Mouse (Mus musculus): ENCODE data around the gene Mtmr1. TPM values are rescaled to one million over a fixed set of nuclear protein-coding genes. Genes with fewer than 3 reads are reported as not detected.

Mtmr1 gene
- polyA plus RNA-seq, 1 experiment from 2014 or later = 23.0 TPM

GRCm38 (mm10) chrX:71378435-71378834, 13.9 kb downstream of the Mtmr1 start:
- H3K9ac ChIP-seq (replicated peaks; ENCODE audit: low read length) = no peak overlapping the region
- no peaks in the 10 kb centered on the region for H3K36me3 ChIP-seq (ENCODE audit: control insufficient read depth, insufficient read depth, low read length)
- no peaks in the 10 kb centered on the region for H3K4me1 ChIP-seq (ENCODE audit: control insufficient read depth, insufficient read depth, low read length)
- DNase-seq = no peak
- H3K9me3 ChIP-seq (ENCODE audit: control insufficient read depth, low read length) = no peaks in the 10 kb centered on the region
- 77% methylated on average over 2 of the region's 2 CpGs for WGBS
- H3K27ac ChIP-seq (replicated peaks; ENCODE audit: low read depth, low read length) = no peak overlapping the region
- ATAC-seq (ENCODE audit: low FRiP score, low TSS enrichment) = no peak
- no peak overlapping the region for H3K4me2 ChIP-seq (ENCODE audit: low read length)
- no peak overlapping the region for H3K4me3 ChIP-seq (replicated peaks; ENCODE audit: low read depth, low read length)
- no peaks in the 10 kb centered on the region for H3K27me3 ChIP-seq (ENCODE audit: control insufficient read depth, insufficient read depth, low read length)

GRCm38 (mm10) chrX:71381571-71381970, 17.0 kb downstream of the Mtmr1 start:
- no peaks in the 10 kb centered on the region for H3K9me3 ChIP-seq (ENCODE audit: control insufficient read depth, low read length)
- no peaks in the 10 kb centered on the region for H3K27me3 ChIP-seq (ENCODE audit: control insufficient read depth, insufficient read depth, low read length)
- H3K36me3 ChIP-seq (ENCODE audit: control insufficient read depth, insufficient read depth, low read length) = no peaks in the 10 kb centered on the region
- no peak overlapping the region for H3K4me2 ChIP-seq (ENCODE audit: low read length)
- H3K9ac ChIP-seq (replicated peaks; ENCODE audit: low read length) = no peak overlapping the region
- WGBS = 46% methylated on average over 5 of the region's 5 CpGs
- no peak overlapping the region for H3K4me3 ChIP-seq (replicated peaks; ENCODE audit: low read depth, low read length)
- ATAC-seq (ENCODE audit: low FRiP score, low TSS enrichment) = no peak
- no peaks in the 10 kb centered on the region for H3K4me1 ChIP-seq (ENCODE audit: control insufficient read depth, insufficient read depth, low read length)
- DNase-seq = peak; percentile 66
- H3K27ac ChIP-seq (replicated peaks; ENCODE audit: low read depth, low read length) = no peak overlapping the region

GRCm38 (mm10) chrX:71396326-71396725, 31.8 kb downstream of the Mtmr1 start:
- H3K9me3 ChIP-seq (ENCODE audit: control insufficient read depth, low read length) = no peaks in the 10 kb centered on the region
- WGBS = 79% methylated on average over 4 of the region's 4 CpGs
- H3K4me2 ChIP-seq (ENCODE audit: low read length) = no peak overlapping the region

GRCm38 (mm10) chrX:71406290-71406689, 41.7 kb downstream of the Mtmr1 start:
- no peaks in the 10 kb centered on the region for H3K36me3 ChIP-seq (ENCODE audit: control insufficient read depth, insufficient read depth, low read length)
- ATAC-seq (ENCODE audit: low FRiP score, low TSS enrichment) (no peak), DNase-seq (no peak)
- H3K27ac ChIP-seq (replicated peaks; ENCODE audit: low read depth, low read length) = no peak overlapping the region
- H3K9ac ChIP-seq (replicated peaks; ENCODE audit: low read length) = no peak overlapping the region
- H3K4me2 ChIP-seq (ENCODE audit: low read length) = no peak overlapping the region
- H3K27me3 ChIP-seq (ENCODE audit: control insufficient read depth, insufficient read depth, low read length) = no peaks in the 10 kb centered on the region
- H3K4me1 ChIP-seq (ENCODE audit: control insufficient read depth, insufficient read depth, low read length) = no peaks in the 10 kb centered on the region
- H3K9me3 ChIP-seq (ENCODE audit: control insufficient read depth, low read length) = no peaks in the 10 kb centered on the region
- H3K4me3 ChIP-seq (replicated peaks; ENCODE audit: low read depth, low read length) = no peak overlapping the region

More at GRCm38 (mm10) chrX:71396326-71396725, 31.8 kb downstream of the Mtmr1 start:
- Histone ChIP-seq H3K27me3 (ENCODE audit: control insufficient read depth, insufficient read depth, low read length) (no peaks in the 10 kb centered on the region), H3K4me3 (replicated peaks; ENCODE audit: low read depth, low read length) (no peak overlapping the region), H3K36me3 (ENCODE audit: control insufficient read depth, insufficient read depth, low read length) (0 out of 2 replicates have a peak, but pooled peaks cover 5% of the 10 kb centered on the region), H3K27ac (replicated peaks; ENCODE audit: low read depth, low read length) (no peak overlapping the region), H3K9ac (replicated peaks; ENCODE audit: low read length) (no peak overlapping the region), H3K4me1 (ENCODE audit: control insufficient read depth, insufficient read depth, low read length) (no peaks in the 10 kb centered on the region)
- DNase-seq (no peak), ATAC-seq (ENCODE audit: low FRiP score, low TSS enrichment) (no peak)

- no peak overlapping the region for H3K27ac ChIP-seq (replicated peaks; ENCODE audit: low read depth, low read length)
- H3K9ac ChIP-seq (replicated peaks; ENCODE audit: low read length) = no peak overlapping the region
- no peak overlapping the region for H3K4me2 ChIP-seq (ENCODE audit: low read length)
- H3K4me1 ChIP-seq (ENCODE audit: control insufficient read depth, insufficient read depth, low read length) = no peaks in the 10 kb centered on the region
- H3K36me3 ChIP-seq (ENCODE audit: control insufficient read depth, insufficient read depth, low read length) = no peaks in the 10 kb centered on the region
- WGBS = 87% methylated on average over 1 of the region's 1 CpGs
- ATAC-seq (ENCODE audit: low FRiP score, low TSS enrichment) (no peak), DNase-seq (no peak)
- no peaks in the 10 kb centered on the region for H3K27me3 ChIP-seq (ENCODE audit: control insufficient read depth, insufficient read depth, low read length)
- H3K9me3 ChIP-seq (ENCODE audit: control insufficient read depth, low read length) = no peaks in the 10 kb centered on the region
- H3K4me3 ChIP-seq (replicated peaks; ENCODE audit: low read depth, low read length) = no peak overlapping the region
Observed at GRCm38 (mm10) chrX:71408386-71408785, 43.8 kb downstream of the Mtmr1 start.

GRCm38 (mm10) chrX:71412776-71413175, 48.2 kb downstream of the Mtmr1 start:
- ATAC-seq (ENCODE audit: low FRiP score, low TSS enrichment) = no peak
- Histone ChIP-seq H3K27me3 (ENCODE audit: control insufficient read depth, insufficient read depth, low read length) (no peaks in the 10 kb centered on the region), H3K4me3 (replicated peaks; ENCODE audit: low read depth, low read length) (no peak overlapping the region), H3K27ac (replicated peaks; ENCODE audit: low read depth, low read length) (no peak overlapping the region), H3K9ac (replicated peaks; ENCODE audit: low read length) (no peak overlapping the region), H3K36me3 (ENCODE audit: control insufficient read depth, insufficient read depth, low read length) (peaks cover 4% of the 10 kb centered on the region; the same call in 1 of the 2 replicates), H3K4me1 (ENCODE audit: control insufficient read depth, insufficient read depth, low read length) (no peaks in the 10 kb centered on the region), H3K4me2 (ENCODE audit: low read length) (no peak overlapping the region), H3K9me3 (ENCODE audit: control insufficient read depth, low read length) (no peaks in the 10 kb centered on the region)
- 52% methylated on average over 3 of the region's 3 CpGs for WGBS
- DNase-seq = no peak

GRCm38 (mm10) chrX:71413616-71414015, 49.1 kb downstream of the Mtmr1 start:
- 92% methylated on average over 4 of the region's 4 CpGs for WGBS
- Histone ChIP-seq H3K9me3 (ENCODE audit: control insufficient read depth, low read length) (no peaks in the 10 kb centered on the region), H3K27ac (replicated peaks; ENCODE audit: low read depth, low read length) (no peak overlapping the region), H3K4me2 (ENCODE audit: low read length) (no peak overlapping the region), H3K36me3 (ENCODE audit: control insufficient read depth, insufficient read depth, low read length) (peaks cover 4% of the 10 kb centered on the region; the same call in 1 of the 2 replicates), H3K9ac (replicated peaks; ENCODE audit: low read length) (no peak overlapping the region), H3K27me3 (ENCODE audit: control insufficient read depth, insufficient read depth, low read length) (no peaks in the 10 kb centered on the region), H3K4me1 (ENCODE audit: control insufficient read depth, insufficient read depth, low read length) (no peaks in the 10 kb centered on the region), H3K4me3 (replicated peaks; ENCODE audit: low read depth, low read length) (no peak overlapping the region)
- DNase-seq = no peak
- no peak for ATAC-seq (ENCODE audit: low FRiP score, low TSS enrichment)

- peak; percentile 24 for DNase-seq
- 76% methylated on average over 1 of the region's 1 CpGs for WGBS
- H3K4me3 ChIP-seq (replicated peaks; ENCODE audit: low read depth, low read length) = no peak overlapping the region
Observed at GRCm38 (mm10) chrX:71424852-71425251, 60.3 kb downstream of the Mtmr1 start.

GRCm38 (mm10) chrX:71425746-71426519, 61.4 kb downstream of the Mtmr1 start:
- H3K36me3 ChIP-seq (ENCODE audit: control insufficient read depth, insufficient read depth, low read length) = peaks cover 5% of the 10 kb centered on the region
- DNase-seq (peak; percentile 90), ATAC-seq (ENCODE audit: low FRiP score, low TSS enrichment) (peak; percentile 71; the same call in 1 of the 2 replicates)
- H3K9me3 ChIP-seq (ENCODE audit: control insufficient read depth, low read length) = no peaks in the 10 kb centered on the region
- H3K9ac ChIP-seq (replicated peaks; ENCODE audit: low read length) = no peak overlapping the region
- no peak overlapping the region for H3K4me2 ChIP-seq (ENCODE audit: low read length)
- H3K27ac ChIP-seq (replicated peaks; ENCODE audit: low read depth, low read length) = peak overlapping the region; percentile 52; the same call in 1 of the 2 replicates
- H3K4me3 ChIP-seq (replicated peaks; ENCODE audit: low read depth, low read length) = no peak overlapping the region
- 48% methylated on average over 9 of the region's 9 CpGs for WGBS
- H3K4me1 ChIP-seq (ENCODE audit: control insufficient read depth, insufficient read depth, low read length) = no peaks in the 10 kb centered on the region
- no peaks in the 10 kb centered on the region for H3K27me3 ChIP-seq (ENCODE audit: control insufficient read depth, insufficient read depth, low read length)

More at GRCm38 (mm10) chrX:71424852-71425251, 60.3 kb downstream of the Mtmr1 start:
- Histone ChIP-seq H3K9me3 (ENCODE audit: control insufficient read depth, low read length) (no peaks in the 10 kb centered on the region), H3K4me2 (ENCODE audit: low read length) (no peak overlapping the region), H3K4me1 (ENCODE audit: control insufficient read depth, insufficient read depth, low read length) (no peaks in the 10 kb centered on the region), H3K27ac (replicated peaks; ENCODE audit: low read depth, low read length) (no peak overlapping the region), H3K36me3 (ENCODE audit: control insufficient read depth, insufficient read depth, low read length) (peaks cover 5% of the 10 kb centered on the region), H3K27me3 (ENCODE audit: control insufficient read depth, insufficient read depth, low read length) (no peaks in the 10 kb centered on the region), H3K9ac (replicated peaks; ENCODE audit: low read length) (no peak overlapping the region)
- no peak; the same call in 1 of the 2 replicates for ATAC-seq (ENCODE audit: low FRiP score, low TSS enrichment)

All from midbrain, embryonic 14.5 days (tissue).